Mouse (Mus musculus) cerebral cortex, adult 2 months (tissue): ENCODE results near the gene Itgb5.

ENCODE experiments used
- WGBS: fragments of 180-500 bp; shearing (Covaris S2); methylation state at CpG from one replicate; pipeline ENCODE4 v1.1.7; 2018; 5-methylcytosine and 5-hydroxymethylcytosine counted together

Gene Itgb5

GRCm38 (mm10) chr16:33988358-33989012 is 159.0 kb downstream of the Itgb5 start:
- WGBS = 60% methylated on average over 17 of the region's 17 CpGs

GRCm38 (mm10) chr16:33989106-33989505 is 159.6 kb downstream of the Itgb5 start:
- 91% methylated on average over 1 of the region's 1 CpGs for WGBS

GRCm38 (mm10) chr16:33990712-33991111 is 161.2 kb downstream of the Itgb5 start:
- 68% methylated on average over 4 of the region's 4 CpGs for WGBS

- 84% methylated on average over 6 of the region's 6 CpGs for WGBS
These were observed 164.9 kb downstream of the Itgb5 start for GRCm38 (mm10) chr16:33994321-33994720.

GRCm38 (mm10) chr16:33995496-33995895 is 166.0 kb downstream of the Itgb5 start:
- WGBS = 76% methylated on average over 3 of the region's 3 CpGs

GRCm38 (mm10) chr16:33996030-33996429 is 166.6 kb downstream of the Itgb5 start:
- WGBS = 10% methylated on average over 5 of the region's 5 CpGs

GRCm38 (mm10) chr16:33998011-33998410 is 168.5 kb downstream of the Itgb5 start:
- WGBS = 80% methylated on average over 6 of the region's 6 CpGs
